Mouse (Mus musculus) forebrain, embryonic 14.5 days (tissue): ENCODE measurements at regions not wholly inside any gene's neighbourhood (a gene's known extent, or its start where the extent isn't known, plus 50 kb on each side); places are given as distances from the start of the nearest gene placed in this dataset.

ENCODE experiments used
- ATAC-seq: fragments of 200-750 bp; cut with Nextera tagmentation; 2 replicates; pipeline ENCODE4 v1.8.0; 2017; ENCODE audit warnings: mild to moderate bottlenecking, moderate library complexity
- DNase-seq: peaks from one replicate; pipeline ENCODE4 v3.0.0-alpha.2; 2015; ENCODE audit warnings: low spot score
- H3K27ac ChIP-seq: fragments of 300-500 bp; sonication (generic); 2 replicates; pipeline ENCODE4 v1.5.1; 2014; ENCODE audit warnings: low read depth, mild to moderate bottlenecking, control low read depth, low read length, moderate library complexity
- H3K27me3 ChIP-seq: fragments of 300-500 bp; sonication (generic); replicated peaks from 2 replicates; pipeline ENCODE4 v1.6.1; 2014; ENCODE audit warnings: low read length, control low read depth, mixed read lengths; ENCODE audit not compliant: control insufficient read depth, insufficient read depth
- H3K36me3 ChIP-seq: fragments of 300-500 bp; sonication (generic); 2 replicates; pipeline ENCODE4 v1.6.1; 2014; ENCODE audit warnings: low read length, control low read depth; ENCODE audit not compliant: control insufficient read depth, insufficient read depth
- H3K4me1 ChIP-seq: fragments of 300-500 bp; sonication (generic); 2 replicates; pipeline ENCODE4 v1.6.1; 2014; ENCODE audit warnings: antibody characterized with exemption, low read length, control low read depth; ENCODE audit not compliant: control insufficient read depth, insufficient read depth
- H3K4me2 ChIP-seq: fragments of 300-500 bp; sonication (generic); 2 replicates; pipeline ENCODE4 v1.6.1; 2014; ENCODE audit warnings: mild to moderate bottlenecking, control low read depth, low read length
- H3K4me3 ChIP-seq: fragments of 300-500 bp; sonication (generic); 2 replicates; pipeline ENCODE4 v1.5.1; 2014; ENCODE audit warnings: low read depth, low read length, control low read depth
- H3K9ac ChIP-seq: fragments of 300-500 bp; sonication (generic); 2 replicates; pipeline ENCODE4 v1.6.1; 2014; ENCODE audit warnings: mild to moderate bottlenecking, low read length, control low read depth, moderate library complexity
- H3K9me3 ChIP-seq: fragments of 300-500 bp; sonication (generic); replicated peaks from 2 replicates; pipeline ENCODE4 v1.6.1; 2016; ENCODE audit warnings: low read length, control low read depth, mixed read lengths; ENCODE audit not compliant: control insufficient read depth
- WGBS: fragments of 180-500 bp; shearing (Covaris S2); extraction: QIAGEN DNeasy Blood & Tissue Kit; methylation state at CpG from one replicate; pipeline ENCODE4 v1.1.7; 2014; 5-methylcytosine and 5-hydroxymethylcytosine counted together

- no peak overlapping the region for H3K27ac ChIP-seq
- peak; percentile 8 for DNase-seq
- no peak overlapping the region for H3K9ac ChIP-seq
- H3K4me2 ChIP-seq, result no peak overlapping the region
- H3K9me3 ChIP-seq, result no peaks in the 10 kb centered on the region
- H3K27me3 ChIP-seq, result no peaks in the 10 kb centered on the region
- H3K4me1 ChIP-seq, result no peaks in the 10 kb centered on the region
- ATAC-seq, result peak; percentile 50; the same call in 1 of the 2 replicates
- H3K36me3 ChIP-seq, result no peaks in the 10 kb centered on the region
- no peak overlapping the region for H3K4me3 ChIP-seq
- WGBS, result 74% methylated on average over 3 of the region's 3 CpGs
Observed at GRCm38 (mm10) chr17:41153736-41154453, 219.0 kb upstream of the Cenpq start.

GRCm38 (mm10) chr17:41152427-41152826 is 217.6 kb upstream of the Cenpq start:
- Histone ChIP-seq H3K9ac (no peak overlapping the region), H3K36me3 (no peaks in the 10 kb centered on the region), H3K9me3 (no peaks in the 10 kb centered on the region), H3K4me3 (no peak overlapping the region), H3K4me2 (no peak overlapping the region), H3K27ac (no peak overlapping the region), H3K4me1 (no peaks in the 10 kb centered on the region), H3K27me3 (no peaks in the 10 kb centered on the region)
- DNase-seq (no peak), ATAC-seq (no peak)
- 69% methylated on average over 2 of the region's 2 CpGs for WGBS

GRCm38 (mm10) chr17:41144523-41144922 is 209.7 kb upstream of the Cenpq start:
- no peak for DNase-seq
- Histone ChIP-seq H3K36me3 (no peaks in the 10 kb centered on the region), H3K27ac (no peak overlapping the region), H3K27me3 (no peaks in the 10 kb centered on the region), H3K9ac (no peak overlapping the region), H3K4me1 (no peaks in the 10 kb centered on the region), H3K9me3 (no peaks in the 10 kb centered on the region), H3K4me2 (no peak overlapping the region), H3K4me3 (no peak overlapping the region)
- 86% methylated on average over 4 of the region's 4 CpGs for WGBS
- ATAC-seq, result no peak

GRCm38 (mm10) chr17:41125582-41125981 is 190.7 kb upstream of the Cenpq start:
- Histone ChIP-seq H3K4me2 (no peak overlapping the region), H3K4me1 (no peaks in the 10 kb centered on the region), H3K27ac (no peak overlapping the region), H3K9me3 (no peaks in the 10 kb centered on the region), H3K27me3 (no peaks in the 10 kb centered on the region), H3K4me3 (no peak overlapping the region), H3K9ac (no peak overlapping the region), H3K36me3 (no peaks in the 10 kb centered on the region)
- WGBS, result 62% methylated on average over 4 of the region's 4 CpGs
- ATAC-seq (no peak), DNase-seq (no peak)

- H3K9ac ChIP-seq, result no peak overlapping the region
- H3K36me3 ChIP-seq, result no peaks in the 10 kb centered on the region
- no peak for DNase-seq
- no peak overlapping the region for H3K27ac ChIP-seq
- H3K4me3 ChIP-seq, result no peak overlapping the region
- H3K27me3 ChIP-seq, result no peaks in the 10 kb centered on the region
- ATAC-seq, result no peak
- no peaks in the 10 kb centered on the region for H3K4me1 ChIP-seq
- H3K4me2 ChIP-seq, result no peak overlapping the region
- H3K9me3 ChIP-seq, result no peaks in the 10 kb centered on the region
Observed at GRCm38 (mm10) chr17:41122939-41123338, 188.1 kb upstream of the Cenpq start.

- Histone ChIP-seq H3K27me3 (no peaks in the 10 kb centered on the region), H3K4me1 (no peaks in the 10 kb centered on the region), H3K36me3 (no peaks in the 10 kb centered on the region), H3K4me2 (no peak overlapping the region), H3K9ac (no peak overlapping the region), H3K4me3 (no peak overlapping the region), H3K9me3 (no peaks in the 10 kb centered on the region), H3K27ac (no peak overlapping the region)
- ATAC-seq (0 out of 2 replicates have a peak, but pooled peaks have one; percentile 32), DNase-seq (peak; percentile 28)
- 61% methylated on average over 4 of the region's 4 CpGs for WGBS
Observed at GRCm38 (mm10) chr17:41103980-41104379, 169.1 kb upstream of the Cenpq start.

- ATAC-seq (no peak), DNase-seq (no peak)
- Histone ChIP-seq H3K9me3 (no peaks in the 10 kb centered on the region), H3K27me3 (no peaks in the 10 kb centered on the region), H3K27ac (no peak overlapping the region), H3K4me2 (no peak overlapping the region), H3K36me3 (no peaks in the 10 kb centered on the region), H3K4me3 (no peak overlapping the region), H3K4me1 (no peaks in the 10 kb centered on the region), H3K9ac (no peak overlapping the region)
- 24% methylated on average over 2 of the region's 2 CpGs for whole genome bisulfite sequencing
Observed at GRCm38 (mm10) chr17:41070874-41071273, 136.0 kb upstream of the Cenpq start.
